ENCODE assay signal across 7 mouse cellular contexts in the genomic region with DNA sequence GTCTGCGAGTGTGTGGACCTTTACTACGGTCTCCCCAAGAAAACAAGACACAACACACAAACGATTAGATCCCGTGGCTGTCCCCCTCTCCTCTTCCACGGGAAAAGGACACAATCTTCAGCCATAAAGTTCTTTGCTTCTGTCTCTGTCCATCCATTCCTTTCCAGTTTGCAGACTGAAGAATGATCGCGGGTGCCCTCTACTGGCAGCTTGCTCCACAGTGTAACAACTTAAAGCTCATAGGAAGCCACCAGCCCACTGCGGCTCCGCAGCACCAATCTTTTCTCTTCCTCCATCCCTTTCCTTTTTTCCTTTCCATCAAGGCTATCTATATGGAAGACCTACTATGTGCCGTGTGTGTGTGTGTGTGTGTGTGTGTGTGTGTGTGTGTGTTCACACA.
DNase-seq lines count a peak whose midpoint lies in the region; ATAC-seq lines count a peak whose summit lies in the region.

No protein-coding gene starts in this region.

- intact Hi-C loops in gastrocnemius, postnatal 36 days (cut with DNase I) = loop anchor here (1.0 to 5.0 kb wide), 2 partner anchors 188 to 261 kb away; partner anchors contain the start of genes Peg3 and Usp29
- intact Hi-C loops in left cerebral cortex, postnatal 10 days (cut with DNase I) = loop anchor here (5.0 kb wide), 2 partner anchors 186 to 256 kb away; partner anchors contain the start of genes Peg3 and Usp29

- H3K4me2 ChIP-seq in intestine, embryonic 15.5 days (replicated peaks) = no peak overlapping the region

- DNase-seq in adrenal gland, postnatal 10 days = peak; percentile 92
- DNase-seq in embryo, embryonic 11 days = peak; percentile 92
- peak; percentile 76 to 79 for DNase-seq in gastrocnemius, postnatal 36 days
- DNase-seq in left cerebral cortex, postnatal 10 days (ENCODE audit: extremely low spot score in 1 of 2, low spot score in 2 of 2) = peak; percentile 88 to 89
- peak; percentile 89 for DNase-seq in mesoderm, embryonic 11.5 days (ENCODE audit: low read depth, low spot score)
- peak; percentile 58 for DNase-seq in skeletal muscle tissue, adult 2 months (ENCODE audit: low read depth, low spot score)

- peaks cover 20% of the 10 kb centered on the region for H3K4me1 ChIP-seq in intestine, embryonic 15.5 days (replicated peaks)

- no peak overlapping the region for H3K27ac ChIP-seq in intestine, embryonic 15.5 days

- H3K9ac ChIP-seq in intestine, embryonic 15.5 days = no peak overlapping the region

- H3K36me3 ChIP-seq in intestine, embryonic 15.5 days = no peaks in the 10 kb centered on the region

- peak; percentile 75 for ATAC-seq in intestine, embryonic 15.5 days

- WGBS in intestine, embryonic 15.5 days = 7% methylated on average over 10 of the region's 10 CpGs

- no peaks in the 10 kb centered on the region for H3K27me3 ChIP-seq in intestine, embryonic 15.5 days (replicated peaks)

- no peaks in the 10 kb centered on the region for H3K9me3 ChIP-seq in intestine, embryonic 15.5 days

- no peak overlapping the region for H3K4me3 ChIP-seq in intestine, embryonic 15.5 days (replicated peaks)
